Mouse (Mus musculus) midbrain, embryonic 14.5 days (tissue): ENCODE results near the gene Trpc1. TPM values are rescaled to one million over a fixed set of nuclear protein-coding genes. Genes with fewer than 3 reads are reported as not detected.

Source experiments
- ATAC-seq: fragments of 200-750 bp; cut with Nextera tagmentation; 2 replicates; pipeline ENCODE4 v1.8.0; 2017; ENCODE audit warnings: moderate number of reproducible peaks, moderate library complexity; ENCODE audit not compliant: low FRiP score, low TSS enrichment
- DNase-seq: peaks from one replicate; pipeline ENCODE4 v3.0.0-alpha.2; 2015
- H3K27ac ChIP-seq: fragments of 300-500 bp; sonication (generic); replicated peaks from 2 replicates; pipeline ENCODE4 v1.5.1; 2014; ENCODE audit warnings: mild to moderate bottlenecking, low read depth, low read length, moderate library complexity
- H3K27me3 ChIP-seq: fragments of 300-500 bp; sonication (generic); 2 replicates; pipeline ENCODE4 v1.6.1; 2014; ENCODE audit warnings: low read length, control low read depth, mixed read lengths; ENCODE audit not compliant: control insufficient read depth, insufficient read depth
- H3K36me3 ChIP-seq: fragments of 300-500 bp; sonication (generic); 2 replicates; pipeline ENCODE4 v1.6.1; 2014; ENCODE audit warnings: low read length, control low read depth; ENCODE audit not compliant: control insufficient read depth, insufficient read depth
- H3K4me1 ChIP-seq: fragments of 300-500 bp; sonication (generic); 2 replicates; pipeline ENCODE4 v1.6.1; 2014; ENCODE audit warnings: mild to moderate bottlenecking, antibody characterized with exemption, low read length, control low read depth; ENCODE audit not compliant: control insufficient read depth, insufficient read depth
- H3K4me2 ChIP-seq: fragments of 300-500 bp; sonication (generic); 2 replicates; pipeline ENCODE4 v1.6.1; 2014; ENCODE audit warnings: mild to moderate bottlenecking, low read length, moderate library complexity
- H3K4me3 ChIP-seq: fragments of 300-500 bp; sonication (generic); replicated peaks from 2 replicates; pipeline ENCODE4 v1.5.1; 2014; ENCODE audit warnings: low read depth, low read length
- H3K9ac ChIP-seq: fragments of 300-500 bp; sonication (generic); replicated peaks from 2 replicates; pipeline ENCODE4 v1.6.1; 2014; ENCODE audit warnings: mild to moderate bottlenecking, low read length, moderate library complexity
- H3K9me3 ChIP-seq: fragments of 300-500 bp; sonication (generic); 2 replicates; pipeline ENCODE4 v1.6.1; 2016; ENCODE audit warnings: low read length, control low read depth, mixed read lengths; ENCODE audit not compliant: control insufficient read depth
- WGBS: fragments of 180-500 bp; shearing (Covaris S2); extraction: QIAGEN DNeasy Blood & Tissue Kit; methylation state at CpG from one replicate; pipeline ENCODE4 v1.1.7; 2014; 5-methylcytosine and 5-hydroxymethylcytosine counted together
- polyA plus RNA-seq: library from polyadenylated mRNA; unstranded; fragments of >200 nt; fragmentation: Nextera tagmentation; extraction: Ambion mirVana; gene quantifications from 2 replicates; pipeline ENCODE4 v1.2.1, GENCODE M21; 2014

Gene Trpc1
- polyA plus RNA-seq, 1 experiment from 2014 or later, result 10.5 TPM

DNA sequence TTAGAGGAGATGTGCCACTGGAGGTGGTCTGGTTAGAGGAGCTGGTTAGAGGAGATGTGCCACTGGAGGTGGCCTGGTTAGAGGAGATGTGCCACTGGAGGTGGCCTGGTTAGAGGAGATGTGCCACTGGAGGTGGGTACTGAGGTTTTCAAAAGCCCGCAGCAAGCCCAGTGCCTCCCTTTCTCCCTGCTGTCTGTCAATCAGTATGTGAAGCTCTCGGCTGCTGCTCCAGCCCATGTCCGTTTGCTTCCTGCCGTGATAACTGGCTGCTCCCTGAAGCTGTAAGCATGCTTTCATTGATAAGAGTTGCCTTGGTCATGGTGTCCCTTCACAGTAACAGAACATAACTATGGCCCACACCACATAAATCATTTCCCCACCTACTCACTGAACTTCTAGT is 13.0 kb upstream of the Trpc1 start:
- ATAC-seq, result no peak
- no peaks in the 10 kb centered on the region for H3K9me3 ChIP-seq

DNA sequence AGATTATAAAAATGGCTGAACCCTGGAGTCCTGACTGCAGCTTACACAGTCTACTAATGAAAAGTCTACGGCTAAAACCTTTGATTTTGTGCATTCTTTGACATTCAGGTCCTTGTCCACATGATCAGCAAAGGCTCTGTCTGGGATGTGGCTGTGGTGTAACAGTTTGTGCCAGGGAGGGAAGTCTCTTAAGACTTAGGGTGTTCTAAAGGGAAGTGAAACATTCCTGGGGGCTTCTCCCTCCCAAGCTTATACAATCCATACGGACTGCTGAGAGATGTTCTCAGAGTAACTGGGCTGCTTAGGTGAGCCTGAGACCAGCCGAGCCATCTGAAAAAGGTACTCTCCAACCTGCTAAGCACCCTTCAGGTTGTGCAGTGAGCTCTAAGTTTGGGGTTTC is 12.1 kb upstream of the Trpc1 start:
- H3K9ac ChIP-seq, result no peak overlapping the region
- H3K4me1 ChIP-seq, result no peaks in the 10 kb centered on the region
- H3K4me3 ChIP-seq, result no peak overlapping the region
- H3K4me2 ChIP-seq, result no peak overlapping the region
- no peaks in the 10 kb centered on the region for H3K27me3 ChIP-seq
- DNase-seq (no peak), ATAC-seq (no peak)
- no peak overlapping the region for H3K27ac ChIP-seq
- WGBS, result 88% methylated on average over 3 of the region's 3 CpGs
- no peaks in the 10 kb centered on the region for H3K9me3 ChIP-seq
- H3K36me3 ChIP-seq, result no peaks in the 10 kb centered on the region

More for the DNA sequence above, 13.0 kb upstream of the Trpc1 start:
- H3K4me2 ChIP-seq, result no peak overlapping the region
- no peak for DNase-seq
- H3K9ac ChIP-seq, result no peak overlapping the region
- H3K4me1 ChIP-seq, result no peaks in the 10 kb centered on the region
- H3K27ac ChIP-seq, result no peak overlapping the region
- 89% methylated on average over 4 of the region's 4 CpGs for WGBS
- H3K36me3 ChIP-seq, result no peaks in the 10 kb centered on the region
- no peaks in the 10 kb centered on the region for H3K27me3 ChIP-seq
- no peak overlapping the region for H3K4me3 ChIP-seq

DNA sequence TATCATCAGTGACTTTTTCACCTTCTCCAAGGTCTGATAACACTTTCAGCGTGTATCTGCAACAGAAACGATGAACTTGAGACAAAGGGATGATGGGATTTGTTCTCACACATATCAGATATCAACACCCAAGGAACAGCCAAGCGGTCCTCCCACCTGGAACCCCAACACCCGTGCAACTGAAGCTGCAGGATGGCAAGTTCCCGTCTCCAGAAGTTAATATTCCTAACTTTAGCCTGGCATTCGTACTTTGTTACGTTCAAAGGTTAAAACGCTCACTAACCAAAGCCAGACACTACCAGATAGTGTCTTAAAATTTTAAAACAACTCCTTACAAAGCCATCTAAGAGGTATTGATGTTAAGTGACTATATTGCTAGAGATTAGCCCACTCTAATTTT is 11.2 kb upstream of the Trpc1 start:
- ATAC-seq, result no peak

DNA sequence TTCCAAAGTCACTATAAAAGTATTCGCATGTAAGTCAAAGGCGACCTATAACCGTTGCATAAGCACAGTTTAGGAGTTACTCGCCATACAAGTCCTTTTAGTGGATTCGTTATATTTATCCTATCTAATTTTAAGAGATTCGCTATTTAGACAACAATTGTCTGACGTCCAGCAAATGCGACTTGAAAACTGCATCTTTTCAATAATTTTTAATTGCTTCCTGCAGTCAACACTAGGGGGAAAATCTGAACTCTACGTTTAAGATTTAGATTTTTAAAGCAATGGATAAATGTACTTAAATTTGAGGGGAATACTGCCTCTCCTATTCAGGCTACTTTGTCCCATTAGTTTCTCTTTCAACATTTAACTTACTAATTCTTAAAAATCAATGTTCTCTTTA is 571 bp upstream of the Trpc1 start:
- no peak overlapping the region for H3K27ac ChIP-seq
- DNase-seq (peak; percentile 50), ATAC-seq (no peak)
- 41% methylated on average over 9 of the region's 9 CpGs for WGBS
- peak overlapping the region; percentile 94 for H3K4me3 ChIP-seq
- H3K27me3 ChIP-seq, result 0 out of 2 replicates have a peak, but pooled peaks cover 9% of the 10 kb centered on the region
- H3K9ac ChIP-seq, result peak overlapping the region; percentile 89
- no peaks in the 10 kb centered on the region for H3K36me3 ChIP-seq
- H3K4me2 ChIP-seq, result peak overlapping the region; percentile 81
- H3K4me1 ChIP-seq, result peaks cover 8% of the 10 kb centered on the region; the same call in 1 of the 2 replicates
- H3K9me3 ChIP-seq, result no peaks in the 10 kb centered on the region

More for the DNA sequence above, 11.2 kb upstream of the Trpc1 start:
- H3K4me3 ChIP-seq, result no peak overlapping the region
- no peaks in the 10 kb centered on the region for H3K4me1 ChIP-seq
- DNase-seq, result no peak
- no peak overlapping the region for H3K4me2 ChIP-seq
- no peaks in the 10 kb centered on the region for H3K36me3 ChIP-seq
- no peaks in the 10 kb centered on the region for H3K9me3 ChIP-seq
- WGBS, result 94% methylated on average over 8 of the region's 8 CpGs
- no peak overlapping the region for H3K27ac ChIP-seq
- no peaks in the 10 kb centered on the region for H3K27me3 ChIP-seq
- H3K9ac ChIP-seq, result no peak overlapping the region

DNA sequence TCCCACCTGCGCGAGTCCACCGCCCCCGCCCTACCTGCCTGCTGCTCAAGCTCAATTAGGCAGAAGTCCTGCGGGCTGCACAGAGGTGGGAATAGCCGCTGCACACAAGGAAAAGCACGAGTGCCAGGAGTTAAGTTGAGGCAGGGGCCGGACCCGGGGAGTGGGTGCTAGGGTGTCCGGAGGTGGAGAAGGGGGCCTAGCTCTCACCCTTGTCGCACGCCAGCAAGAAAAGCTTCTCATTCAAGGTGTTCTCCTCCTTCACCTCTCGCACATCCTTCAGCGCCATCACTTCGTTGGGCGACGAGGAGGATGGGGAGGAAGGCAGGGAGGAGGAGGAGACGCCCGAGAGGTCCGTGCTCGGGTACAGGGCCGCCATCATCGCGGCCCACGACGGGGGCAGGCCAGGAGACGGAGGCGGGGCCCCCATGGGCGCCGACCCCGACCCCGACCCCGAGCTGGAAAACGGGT is 680 bp downstream of the Trpc1 start:
- Histone ChIP-seq H3K4me2 (peak overlapping the region; percentile 81), H3K27ac (peak overlapping the region; percentile 57; the same call in 1 of the 2 replicates), H3K36me3 (no peaks in the 10 kb centered on the region), H3K4me3 (peak overlapping the region; percentile 94), H3K9me3 (no peaks in the 10 kb centered on the region), H3K9ac (peak overlapping the region; percentile 89), H3K4me1 (peaks cover 11% of the 10 kb centered on the region; the same call in 1 of the 2 replicates), H3K27me3 (0 out of 2 replicates have a peak, but pooled peaks cover 9% of the 10 kb centered on the region)
- ATAC-seq, result peak; percentile 78
- under 1% methylated on average over 34 of the region's 34 CpGs for WGBS
- peak; percentile 58 for DNase-seq

DNA sequence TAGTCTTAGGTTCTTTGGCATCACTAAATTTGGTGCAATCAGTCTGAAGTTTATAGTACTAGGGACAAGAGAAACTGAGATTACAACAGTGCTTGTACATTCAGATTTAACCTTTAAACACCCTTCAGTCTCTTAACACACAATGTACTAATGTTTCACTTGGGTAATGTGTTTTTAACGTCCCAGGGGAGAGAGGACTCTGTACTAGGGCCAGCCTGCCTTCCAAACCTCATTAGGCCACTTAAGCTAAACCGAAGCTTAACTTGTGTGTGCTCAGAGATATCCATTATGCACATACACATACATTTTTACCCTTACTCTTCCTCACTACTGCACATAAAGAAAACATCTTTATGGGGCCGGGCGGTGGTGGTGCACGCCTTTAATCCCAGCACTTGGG is 2.9 kb downstream of the Trpc1 start:
- Histone ChIP-seq H3K27ac (no peak overlapping the region), H3K36me3 (no peaks in the 10 kb centered on the region), H3K4me2 (no peak overlapping the region), H3K4me1 (peaks cover 11% of the 10 kb centered on the region; the same call in 1 of the 2 replicates), H3K9me3 (no peaks in the 10 kb centered on the region), H3K4me3 (no peak overlapping the region), H3K27me3 (0 out of 2 replicates have a peak, but pooled peaks cover 9% of the 10 kb centered on the region), H3K9ac (no peak overlapping the region)
- DNase-seq (no peak), ATAC-seq (no peak)
- WGBS, result 89% methylated on average over 5 of the region's 5 CpGs

DNA sequence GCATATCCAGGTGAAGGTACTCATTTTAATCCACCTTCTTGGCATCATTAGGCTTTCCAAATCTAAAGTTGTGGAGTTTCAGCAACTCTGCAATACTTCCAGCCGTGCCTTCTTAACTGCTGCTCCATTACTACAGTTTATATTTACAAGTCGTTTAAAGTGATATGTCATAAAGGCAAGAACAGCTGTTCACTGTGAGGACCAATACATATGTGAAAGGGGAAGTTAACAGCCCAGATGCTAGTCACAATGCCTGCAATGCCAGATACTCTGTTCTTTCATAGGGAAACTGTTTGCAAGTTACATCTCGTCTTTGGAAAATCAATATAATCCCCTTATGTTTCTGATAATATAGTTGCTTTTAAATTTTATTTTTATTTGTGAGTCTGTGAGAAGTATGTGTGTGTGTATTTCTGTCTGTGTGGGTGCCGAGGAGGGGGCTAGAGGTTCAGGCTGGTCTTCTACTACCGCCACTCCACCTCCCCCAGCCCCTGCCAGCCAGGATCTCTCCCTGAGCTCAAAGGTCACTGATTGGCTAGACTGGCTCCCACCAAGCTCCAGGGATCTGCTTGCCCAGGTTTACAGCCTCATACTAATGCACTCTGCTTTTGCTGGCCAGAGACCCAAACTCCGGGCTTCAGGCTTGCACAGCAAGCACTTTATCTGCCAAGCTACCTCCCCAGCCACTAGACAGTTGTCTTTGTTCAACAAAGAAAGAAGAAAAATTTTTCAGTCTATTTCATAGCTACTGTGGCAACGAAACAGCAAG is 5.1 kb downstream of the Trpc1 start:
- Histone ChIP-seq H3K4me3 (no peak overlapping the region), H3K4me1 (peaks cover 8% of the 10 kb centered on the region; the same call in 1 of the 2 replicates), H3K36me3 (no peaks in the 10 kb centered on the region), H3K9me3 (no peaks in the 10 kb centered on the region), H3K9ac (no peak overlapping the region), H3K4me2 (no peak overlapping the region), H3K27me3 (no peaks in the 10 kb centered on the region), H3K27ac (no peak overlapping the region)
- ATAC-seq (no peak), DNase-seq (peak; percentile 3)
- WGBS, result 70% methylated on average over 7 of the region's 7 CpGs

DNA sequence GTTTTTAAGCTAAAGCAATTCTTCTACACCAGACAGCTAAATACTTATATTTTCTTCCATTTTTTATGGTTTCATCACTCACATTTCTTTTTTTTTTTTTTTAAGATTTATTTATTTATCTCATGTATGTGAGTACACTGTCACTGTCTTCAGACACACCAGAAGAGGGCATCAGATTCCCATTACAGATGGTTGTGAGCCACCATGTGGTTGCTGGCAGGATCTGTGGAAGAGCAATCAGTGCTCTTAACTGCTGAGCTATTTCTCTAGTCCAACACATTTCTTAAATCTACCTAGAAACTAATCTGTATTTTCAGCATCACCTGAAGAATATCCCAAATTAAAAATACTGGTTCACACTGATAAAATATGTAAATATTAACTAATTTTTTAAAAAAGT is 13.9 kb downstream of the Trpc1 start:
- DNase-seq (no peak), ATAC-seq (no peak)
- H3K4me3 ChIP-seq, result no peak overlapping the region
- H3K4me2 ChIP-seq, result no peak overlapping the region
- H3K27ac ChIP-seq, result no peak overlapping the region
- peaks cover 7% of the 10 kb centered on the region for H3K36me3 ChIP-seq
- H3K4me1 ChIP-seq, result no peaks in the 10 kb centered on the region
- no peaks in the 10 kb centered on the region for H3K9me3 ChIP-seq
- H3K27me3 ChIP-seq, result no peaks in the 10 kb centered on the region
- H3K9ac ChIP-seq, result no peak overlapping the region

DNA sequence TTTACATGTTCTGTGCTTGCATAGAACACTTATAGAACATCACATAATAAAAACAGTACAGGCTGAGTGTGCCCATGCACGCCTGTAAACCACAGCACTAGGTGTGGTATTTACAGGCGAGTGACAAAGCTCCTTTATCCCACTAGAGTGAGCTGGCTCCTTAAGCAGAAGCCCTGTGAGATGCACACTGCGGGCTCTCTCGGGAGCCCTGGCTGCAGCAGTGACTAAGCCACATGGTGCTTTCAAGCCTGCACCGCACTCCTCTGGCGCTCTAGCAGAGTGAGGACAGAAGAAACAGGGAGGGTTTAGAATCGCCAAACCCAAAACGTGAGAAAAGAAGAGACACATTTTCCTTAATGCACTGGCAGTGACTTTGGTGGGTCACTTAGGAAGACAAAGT is 37.6 kb downstream of the Trpc1 start:
- Histone ChIP-seq H3K4me1 (no peaks in the 10 kb centered on the region), H3K4me2 (no peak overlapping the region), H3K27me3 (no peaks in the 10 kb centered on the region), H3K36me3 (peaks cover 15% of the 10 kb centered on the region; the same call in 1 of the 2 replicates), H3K9me3 (no peaks in the 10 kb centered on the region), H3K4me3 (no peak overlapping the region), H3K9ac (no peak overlapping the region), H3K27ac (no peak overlapping the region)
- ATAC-seq (no peak), DNase-seq (no peak)
- WGBS, result 37% methylated on average over 8 of the region's 8 CpGs
